Mouse (Mus musculus) cortical plate, adult 2 months (tissue): ENCODE results near the gene Insm1.

Source experiments
- CTCF ChIP-seq: fragments of 200-500 bp; IDR thresholded peaks from 2 replicates; pipeline ENCODE4 v1.5.1; 2011; ENCODE audit warnings: mild to moderate bottlenecking, control low read depth, low read length; ENCODE audit not compliant: insufficient read depth; ENCODE audit errors: extremely low read depth
- POLR2A ChIP-seq: fragments of 200-500 bp; IDR thresholded peaks from 2 replicates; pipeline ENCODE4 v1.6.1; 2011; ENCODE audit warnings: mild to moderate bottlenecking, low read length, control low read depth; ENCODE audit not compliant: insufficient read depth; ENCODE audit errors: extremely low read depth

DNA sequence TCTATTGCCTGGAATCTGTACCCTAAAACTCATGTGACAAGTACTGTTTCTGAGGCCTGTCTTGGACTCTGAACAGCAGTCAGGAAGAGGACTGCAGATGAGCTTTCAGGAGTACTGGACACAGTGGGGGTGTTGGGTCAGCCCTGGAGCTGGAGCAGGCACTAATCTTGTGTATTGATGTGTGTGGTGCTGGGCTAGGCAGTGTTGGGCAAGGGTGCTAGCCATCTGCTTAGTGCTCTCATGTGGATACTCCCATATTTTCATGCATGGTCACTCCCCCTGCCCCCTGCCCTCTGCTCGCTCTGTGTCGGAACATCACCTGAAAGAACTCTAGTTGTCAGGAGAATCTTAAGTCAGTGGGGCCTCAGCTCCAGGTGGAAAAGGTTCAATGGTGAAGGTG lies 22.3 kb downstream of the Insm1 start:
- TF ChIP-seq POLR2A (no peak), CTCF (no peak)
